Mouse (Mus musculus): ENCODE measurements around the gene Zfp653. TPM values are rescaled to one million over a fixed set of nuclear protein-coding genes. Genes with fewer than 3 reads are reported as not detected.

Zfp653 gene
- polyA plus RNA-seq, 1 experiment, result 43.1 TPM

- Histone ChIP-seq H3K36me3 (ENCODE audit: control insufficient read depth, insufficient read depth, low read length) (no peaks in the 10 kb centered on the region), H3K4me1 (ENCODE audit: control insufficient read depth, insufficient read depth, low read length) (peaks cover 2% of the 10 kb centered on the region; the same call in 1 of the 2 replicates)
Measured at GRCm38 (mm10) chr9:22030386-22030785, 40.8 kb downstream of the Zfp653 start.

GRCm38 (mm10) chr9:22028467-22028866, 42.7 kb downstream of the Zfp653 start:
- Histone ChIP-seq H3K4me1 (ENCODE audit: control insufficient read depth, insufficient read depth, low read length) (no peaks in the 10 kb centered on the region), H3K27me3 (ENCODE audit: control insufficient read depth, insufficient read depth, low read length) (no peaks in the 10 kb centered on the region), H3K36me3 (ENCODE audit: control insufficient read depth, insufficient read depth, low read length) (no peaks in the 10 kb centered on the region), H3K27ac (ENCODE audit: control insufficient read depth, insufficient read depth, low read depth, low read length) (no peak overlapping the region), H3K4me3 (ENCODE audit: control insufficient read depth, low read depth, low read length) (no peak overlapping the region)
- TF ChIP-seq CTCF (IDR thresholded peaks at IDR 0.05; ENCODE audit: control insufficient read depth, insufficient read depth, insufficient replicate concordance, low read depth, low read length) (no peak), POLR2A (IDR thresholded peaks at IDR 0.05; ENCODE audit: control insufficient read depth, low read depth, low read length) (no peak)

More at GRCm38 (mm10) chr9:22030386-22030785, 40.8 kb downstream of the Zfp653 start:
- Histone ChIP-seq H3K4me3 (ENCODE audit: control insufficient read depth, low read depth, low read length) (no peak overlapping the region), H3K27ac (ENCODE audit: control insufficient read depth, insufficient read depth, low read depth, low read length) (no peak overlapping the region), H3K27me3 (ENCODE audit: control insufficient read depth, insufficient read depth, low read length) (no peaks in the 10 kb centered on the region)
- no peak for TF ChIP-seq CTCF (IDR thresholded peaks at IDR 0.05; ENCODE audit: control insufficient read depth, insufficient read depth, insufficient replicate concordance, low read depth, low read length)
- no peak for TF ChIP-seq POLR2A (IDR thresholded peaks at IDR 0.05; ENCODE audit: control insufficient read depth, low read depth, low read length)

DNA sequence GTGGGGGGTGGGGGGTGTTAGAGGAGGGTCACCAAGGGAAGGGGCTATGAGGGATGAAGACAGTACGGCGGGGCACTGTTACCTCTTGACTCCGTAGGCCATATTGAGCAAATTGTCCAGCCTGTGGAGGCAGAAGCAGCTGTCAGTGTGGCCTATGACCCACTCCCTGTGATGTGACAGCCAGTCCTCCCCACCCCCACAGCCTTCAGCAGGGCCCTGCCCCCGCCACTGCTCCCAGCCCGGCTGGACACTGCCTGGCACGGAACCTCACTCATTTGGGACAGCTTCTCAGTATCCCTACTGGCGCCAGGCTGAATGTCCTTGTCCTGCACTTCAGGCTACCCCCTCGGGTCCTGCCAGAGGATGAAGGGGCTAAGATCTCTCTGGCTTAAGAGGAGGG, 46.6 kb downstream of the Zfp653 start:
- H3K36me3 ChIP-seq (ENCODE audit: control insufficient read depth, insufficient read depth, low read length), result no peaks in the 10 kb centered on the region
- no peaks in the 10 kb centered on the region for H3K4me1 ChIP-seq (ENCODE audit: control insufficient read depth, insufficient read depth, low read length)

DNA sequence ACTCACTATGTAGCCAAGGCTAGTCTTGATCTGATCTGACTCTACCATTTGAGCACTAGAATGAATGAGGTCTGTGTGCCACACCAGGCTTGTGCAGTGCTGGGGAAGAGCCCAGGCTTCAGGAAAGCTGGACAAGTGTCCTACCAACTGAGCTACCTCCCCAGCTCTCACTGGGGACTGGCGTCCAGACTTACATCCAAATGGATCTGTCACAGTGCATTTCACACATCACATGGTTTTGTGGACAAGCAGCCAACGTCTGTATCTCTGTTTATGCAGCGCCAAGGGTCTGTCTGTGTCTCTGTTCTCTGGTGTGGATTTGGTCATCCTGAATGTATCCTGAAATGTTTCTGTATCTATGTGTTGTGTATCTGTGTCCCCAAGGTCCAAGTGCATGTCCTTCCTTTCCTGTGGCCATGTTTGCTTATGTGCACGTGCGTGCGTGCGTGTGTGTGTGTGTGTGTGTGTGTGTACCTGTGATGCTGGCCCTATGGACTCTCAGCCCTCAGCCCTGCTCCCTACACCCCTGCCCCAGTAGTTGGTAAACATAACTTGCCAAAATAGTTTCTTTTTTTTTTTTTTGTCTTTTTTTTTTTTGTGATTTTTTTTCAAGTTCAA, 53.9 kb downstream of the Zfp653 start:
- H3K4me3 ChIP-seq (ENCODE audit: control insufficient read depth, low read depth, low read length), result no peak overlapping the region
- H3K36me3 ChIP-seq (ENCODE audit: control insufficient read depth, insufficient read depth, low read length), result no peaks in the 10 kb centered on the region; the same call in 1 of the 2 replicates
- H3K27me3 ChIP-seq (ENCODE audit: control insufficient read depth, insufficient read depth, low read length), result no peaks in the 10 kb centered on the region
- no peak for TF ChIP-seq CTCF (IDR thresholded peaks at IDR 0.05; ENCODE audit: control insufficient read depth, insufficient read depth, insufficient replicate concordance, low read depth, low read length)
- TF ChIP-seq POLR2A (IDR thresholded peaks at IDR 0.05; ENCODE audit: control insufficient read depth, low read depth, low read length), result no peak
- H3K4me1 ChIP-seq (ENCODE audit: control insufficient read depth, insufficient read depth, low read length), result peaks cover 3% of the 10 kb centered on the region; the same call in 1 of the 2 replicates
- H3K27ac ChIP-seq (ENCODE audit: control insufficient read depth, insufficient read depth, low read depth, low read length), result no peak overlapping the region

More for the DNA sequence above, 46.6 kb downstream of the Zfp653 start:
- TF ChIP-seq CTCF (IDR thresholded peaks at IDR 0.05; ENCODE audit: control insufficient read depth, insufficient read depth, insufficient replicate concordance, low read depth, low read length), result no peak
- TF ChIP-seq POLR2A (IDR thresholded peaks at IDR 0.05; ENCODE audit: control insufficient read depth, low read depth, low read length), result no peak
- Histone ChIP-seq H3K4me3 (ENCODE audit: control insufficient read depth, low read depth, low read length) (no peak overlapping the region), H3K27me3 (ENCODE audit: control insufficient read depth, insufficient read depth, low read length) (no peaks in the 10 kb centered on the region), H3K27ac (ENCODE audit: control insufficient read depth, insufficient read depth, low read depth, low read length) (no peak overlapping the region)

- H3K27me3 ChIP-seq (ENCODE audit: control insufficient read depth, insufficient read depth, low read length), result no peaks in the 10 kb centered on the region
- no peak overlapping the region for H3K27ac ChIP-seq (ENCODE audit: control insufficient read depth, insufficient read depth, low read depth, low read length)
- TF ChIP-seq POLR2A (IDR thresholded peaks at IDR 0.05; ENCODE audit: control insufficient read depth, low read depth, low read length) (no peak), CTCF (IDR thresholded peaks at IDR 0.05; ENCODE audit: control insufficient read depth, insufficient read depth, insufficient replicate concordance, low read depth, low read length) (no peak)
- peaks cover 3% of the 10 kb centered on the region; the same call in 1 of the 2 replicates for H3K4me1 ChIP-seq (ENCODE audit: control insufficient read depth, insufficient read depth, low read length)
- no peaks in the 10 kb centered on the region; the same call in 1 of the 2 replicates for H3K36me3 ChIP-seq (ENCODE audit: control insufficient read depth, insufficient read depth, low read length)
- no peak overlapping the region for H3K4me3 ChIP-seq (ENCODE audit: control insufficient read depth, low read depth, low read length)
Measured at GRCm38 (mm10) chr9:22016245-22016644, 54.9 kb downstream of the Zfp653 start.

DNA sequence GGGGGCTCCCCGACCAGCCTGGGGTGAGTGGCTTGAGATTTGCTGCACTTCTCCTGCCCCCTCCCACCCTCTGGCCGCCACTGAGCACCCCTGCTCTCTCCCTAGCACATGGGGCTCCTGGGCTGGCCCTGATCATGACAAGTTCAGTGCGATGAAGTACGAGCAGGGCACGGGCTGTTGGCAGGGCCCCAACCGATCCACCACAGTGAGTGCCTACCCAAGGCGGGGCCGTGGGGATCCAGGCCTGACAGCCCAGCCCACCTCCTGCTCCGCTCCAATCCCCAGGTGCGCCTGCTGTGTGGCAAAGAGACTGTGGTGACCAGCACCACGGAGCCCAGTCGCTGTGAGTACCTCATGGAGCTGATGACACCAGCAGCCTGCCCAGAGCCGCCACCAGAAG, 58.4 kb downstream of the Zfp653 start:
- TF ChIP-seq CTCF (IDR thresholded peaks at IDR 0.05; ENCODE audit: control insufficient read depth, insufficient read depth, insufficient replicate concordance, low read depth, low read length) (no peak), POLR2A (IDR thresholded peaks at IDR 0.05; ENCODE audit: control insufficient read depth, low read depth, low read length) (no peak)
- Histone ChIP-seq H3K27ac (ENCODE audit: control insufficient read depth, insufficient read depth, low read depth, low read length) (no peak overlapping the region), H3K4me1 (ENCODE audit: control insufficient read depth, insufficient read depth, low read length) (peaks cover 3% of the 10 kb centered on the region; the same call in 1 of the 2 replicates), H3K27me3 (ENCODE audit: control insufficient read depth, insufficient read depth, low read length) (no peaks in the 10 kb centered on the region), H3K36me3 (ENCODE audit: control insufficient read depth, insufficient read depth, low read length) (no peaks in the 10 kb centered on the region; the same call in 1 of the 2 replicates), H3K4me3 (ENCODE audit: control insufficient read depth, low read depth, low read length) (no peak overlapping the region)

- no peaks in the 10 kb centered on the region for H3K27me3 ChIP-seq (ENCODE audit: control insufficient read depth, insufficient read depth, low read length)
- H3K4me3 ChIP-seq (ENCODE audit: control insufficient read depth, low read depth, low read length), result no peak overlapping the region
- TF ChIP-seq CTCF (IDR thresholded peaks at IDR 0.05; ENCODE audit: control insufficient read depth, insufficient read depth, insufficient replicate concordance, low read depth, low read length) (no peak), POLR2A (IDR thresholded peaks at IDR 0.05; ENCODE audit: control insufficient read depth, low read depth, low read length) (no peak)
- no peaks in the 10 kb centered on the region for H3K4me1 ChIP-seq (ENCODE audit: control insufficient read depth, insufficient read depth, low read length)
- no peaks in the 10 kb centered on the region; the same call in none of the 2 replicates for H3K36me3 ChIP-seq (ENCODE audit: control insufficient read depth, insufficient read depth, low read length)
- no peak overlapping the region for H3K27ac ChIP-seq (ENCODE audit: control insufficient read depth, insufficient read depth, low read depth, low read length)
Measured at GRCm38 (mm10) chr9:22011055-22011454, 60.1 kb downstream of the Zfp653 start.

Other genes starting within 250 kb of the Zfp653 start
- not detected in 2 replicates for gene Angptl8, start 235.9 kb downstream of the Zfp653 start, polyA plus RNA-seq (2012; rRNA removed)
- 41.5 and 46.0 TPM in 2 replicates for gene Dock6, start 218.7 kb downstream of the Zfp653 start, polyA plus RNA-seq (2012; rRNA removed)
- 21.2 and 22.7 TPM in 2 replicates for gene Rab3d, start 153.2 kb downstream of the Zfp653 start, polyA plus RNA-seq (2012; rRNA removed)
- 72.0 and 74.9 TPM in 2 replicates for gene Ccdc159, start 143.9 kb downstream of the Zfp653 start, polyA plus RNA-seq (2012; rRNA removed)
- 296 and 312 TPM in 2 replicates for gene Tmem205, start 143.8 kb downstream of the Zfp653 start, polyA plus RNA-seq (2012; rRNA removed)
- gene Plppr2, start 134.3 kb downstream of the Zfp653 start, polyA plus RNA-seq (2012; rRNA removed), result 33.3 and 39.3 TPM in 2 replicates
- 4.7 and 5.1 TPM in 2 replicates for gene Swsap1, start 115.6 kb downstream of the Zfp653 start, polyA plus RNA-seq (2012; rRNA removed)
- 1.5 and 1.9 TPM in 2 replicates for gene Epor, start 107.9 kb downstream of the Zfp653 start, polyA plus RNA-seq (2012; rRNA removed)
- 3.9 and 5.2 TPM in 2 replicates for gene Rgl3, start 81.9 kb downstream of the Zfp653 start, polyA plus RNA-seq (2012; rRNA removed)
- gene Ccdc151, start 68.7 kb downstream of the Zfp653 start, polyA plus RNA-seq (2012; rRNA removed), result 38.5 and 46.0 TPM in 2 replicates
- 41.2 and 43.3 TPM in 2 replicates for gene Prkcsh, start 68.6 kb downstream of the Zfp653 start, polyA plus RNA-seq (2012; rRNA removed)
- gene Elavl3, start 19.4 kb downstream of the Zfp653 start, polyA plus RNA-seq (2012; rRNA removed), result 1.8 and 1.9 TPM in 2 replicates
- gene Gm49318, start 117 bp downstream of the Zfp653 start, polyA plus RNA-seq (2012; rRNA removed), result not detected in 2 replicates
- gene Ecsit, start 14.1 kb upstream of the Zfp653 start, polyA plus RNA-seq (2012; rRNA removed), result 71.6 and 72.6 TPM in 2 replicates
- gene Cnn1, start 27.8 kb upstream of the Zfp653 start, polyA plus RNA-seq (2012; rRNA removed), result 5.8 and 22.3 TPM in 2 replicates
- 1,299 and 1,403 TPM in 2 replicates for gene Elof1, start 45.8 kb upstream of the Zfp653 start, polyA plus RNA-seq (2012; rRNA removed)
- gene Acp5, start 64.3 kb upstream of the Zfp653 start, polyA plus RNA-seq (2012; rRNA removed), result 8.2 and 10.7 TPM in 2 replicates
- gene Pigyl, start 85.5 kb upstream of the Zfp653 start, polyA plus RNA-seq (2012; rRNA removed), result 64.8 and 73.5 TPM in 2 replicates
- gene Zfp872, start 116.7 kb upstream of the Zfp653 start, polyA plus RNA-seq (2012; rRNA removed), result 0.05 and 0.16 TPM in 2 replicates
- 8.5 and 9.4 TPM in 2 replicates for gene Zfp809, start 154.3 kb upstream of the Zfp653 start, polyA plus RNA-seq (2012; rRNA removed)
- 0.02 and 0.05 TPM in 2 replicates for gene Zfp599, start 188.5 kb upstream of the Zfp653 start, polyA plus RNA-seq (2012; rRNA removed)
- 2.5 and 2.6 TPM in 2 replicates for gene Zfp810, start 236.3 kb upstream of the Zfp653 start, polyA plus RNA-seq (2012; rRNA removed)

Measured in testis, adult 2 months (tissue).